In the genomic region with DNA sequence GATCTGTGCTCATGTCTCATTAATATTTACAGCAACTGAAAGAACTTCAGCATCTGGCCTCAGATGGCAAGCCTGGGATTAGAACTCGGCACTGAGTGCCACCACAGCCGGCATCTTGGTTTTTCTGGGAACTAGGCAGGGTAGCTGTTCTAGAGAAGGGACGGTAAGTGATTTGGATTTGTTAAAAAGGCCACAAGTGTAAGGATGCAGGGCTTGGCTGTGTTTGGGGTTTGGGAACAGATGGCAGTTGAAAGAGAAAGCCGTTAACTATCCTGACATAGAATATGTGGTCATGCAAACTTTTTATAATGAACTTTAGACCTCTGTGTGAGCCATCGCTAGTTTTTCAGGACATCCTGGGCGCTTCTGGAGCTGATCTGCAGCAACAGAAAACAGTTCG, we compare ENCODE assay signal across 9 mouse cellular contexts. TPM values are rescaled to one million over a fixed set of nuclear protein-coding genes. Genes with fewer than 3 reads are reported as not detected.
A peak's percentile ranks its signal among the peaks of the same experiment; 100 is the strongest.
DNase-seq lines count a peak whose midpoint lies in the region; ATAC-seq and TF ChIP-seq lines count a peak whose summit lies in the region.
"Had no signal": no experiment of that assay in that cellular context is flagged by ENCODE, and none has a peak within 500 bp of the region (broad histone marks: within the 10 kb centered on the region; RNA-seq: fewer than 3 reads in every experiment).

No protein-coding gene starts in this region.

- no peak for TF ChIP-seq CTCF in left cerebral cortex, adult 2 months (IDR thresholded peaks at IDR 0.05)
- no peak for TF ChIP-seq CTCF in embryonic fibroblast, embryonic 13.5 days (IDR thresholded peaks at IDR 0.05; ENCODE audit: borderline replicate concordance, insufficient read depth, low read length)

- no peak for DNase-seq in forebrain, embryonic 10.5 days (ENCODE audit: extremely low spot score, low spot score)
- no peak for DNase-seq in left cerebral cortex, adult 2 months (ENCODE audit: extremely low spot score in 1 of 2, low spot score in 2 of 2)
- no peak for DNase-seq in left cerebral cortex, adult 11 months (ENCODE audit: low spot score)
- no peak for DNase-seq in frontal cortex, adult 2 months (ENCODE audit: extremely low spot score in 1 of 2, low spot score in 1 of 2)

- TF ChIP-seq POLR2A in embryonic fibroblast, embryonic 13.5 days (IDR thresholded peaks at IDR 0.05; ENCODE audit: low read depth, low read length), result no peak

- H3K4me1 ChIP-seq in forebrain, embryonic 10.5 days, result peaks cover 60% of the 10 kb centered on the region
- peaks cover 25% of the 10 kb centered on the region for H3K4me1 ChIP-seq in forebrain, embryonic 16.5 days (replicated peaks; ENCODE audit: control insufficient read depth, insufficient read depth, low read length)
- H3K4me1 ChIP-seq in embryonic fibroblast, embryonic 13.5 days (ENCODE audit: control insufficient read depth, insufficient read depth, low read length), result peaks cover 14% of the 10 kb centered on the region
- peaks cover 53% of the 10 kb centered on the region for H3K4me1 ChIP-seq in liver, embryonic 16.5 days (ENCODE audit: control insufficient read depth, low read depth, low read length)

- H3K27me3 ChIP-seq in forebrain, embryonic 10.5 days (ENCODE audit: poor library complexity, severe bottlenecking), result peaks cover 5% of the 10 kb centered on the region; the same call in 1 of the 2 replicates
- no peaks in the 10 kb centered on the region for H3K27me3 ChIP-seq in forebrain, embryonic 16.5 days (replicated peaks; ENCODE audit: control insufficient read depth, insufficient read depth, low read length)
- H3K27me3 ChIP-seq in liver, embryonic 16.5 days (ENCODE audit: control insufficient read depth, insufficient read depth, low read depth, low read length), result peaks cover 30% of the 10 kb centered on the region

- 53% methylated on average over 7 of the region's 7 CpGs for WGBS in forebrain, embryonic 10.5 days
- 46% methylated on average over 7 of the region's 7 CpGs for WGBS in forebrain, embryonic 16.5 days
- 44% methylated on average over 7 of the region's 7 CpGs for WGBS in liver, embryonic 16.5 days (ENCODE audit: insufficient replicate concordance)

- no peaks in the 10 kb centered on the region for H3K36me3 ChIP-seq in forebrain, embryonic 10.5 days (replicated peaks)
- no peaks in the 10 kb centered on the region for H3K36me3 ChIP-seq in forebrain, embryonic 16.5 days (ENCODE audit: control insufficient read depth, insufficient read depth)
- H3K36me3 ChIP-seq in liver, embryonic 16.5 days (ENCODE audit: control insufficient read depth, insufficient read depth), result no peaks in the 10 kb centered on the region

- ATAC-seq in forebrain, embryonic 16.5 days, result no peak
- no peak for ATAC-seq in liver, embryonic 16.5 days (ENCODE audit: low read depth)
- ATAC-seq in erythroid progenitor cell, adult 5-6 weeks (replicated peaks; ENCODE audit: low FRiP score, poor library complexity, severe bottlenecking), result no peak

- intact Hi-C loops in left cerebral cortex, adult 2 months (cut with DNase I), result loop anchor here (1.0 to 5.0 kb wide), 4 partner anchors 34 to 174 kb away; no protein-coding TSS in a partner anchor

- peak overlapping the region; percentile 72 for H3K4me3 ChIP-seq in forebrain, embryonic 10.5 days
- H3K4me3 ChIP-seq in forebrain, embryonic 16.5 days (replicated peaks; ENCODE audit: low read length), result no peak overlapping the region; the same call in 1 of the 2 replicates
- H3K4me3 ChIP-seq in left cerebral cortex, adult 2 months, result no peak overlapping the region
- H3K4me3 ChIP-seq in embryonic fibroblast, embryonic 13.5 days (ENCODE audit: insufficient read depth, low read length), result no peak overlapping the region
- H3K4me3 ChIP-seq in liver, embryonic 16.5 days (ENCODE audit: low read depth, low read length), result peak overlapping the region; percentile 76

- H3K27ac ChIP-seq in forebrain, embryonic 10.5 days, result peak overlapping the region; percentile 88
- no peak overlapping the region for H3K27ac ChIP-seq in forebrain, embryonic 16.5 days (ENCODE audit: low read length)
- peak overlapping the region; percentile 56 for H3K27ac ChIP-seq in left cerebral cortex, adult 2 months
- peak overlapping the region; percentile 97 for H3K27ac ChIP-seq in embryonic fibroblast, embryonic 13.5 days (ENCODE audit: insufficient read depth, low read length)
- H3K27ac ChIP-seq in liver, embryonic 16.5 days (ENCODE audit: low read length), result no peak overlapping the region

- no peaks in the 10 kb centered on the region for H3K9me3 ChIP-seq in forebrain, embryonic 10.5 days
- no peaks in the 10 kb centered on the region for H3K9me3 ChIP-seq in forebrain, embryonic 16.5 days (ENCODE audit: control insufficient read depth, low read length)
- H3K9me3 ChIP-seq in liver, embryonic 16.5 days (replicated peaks; ENCODE audit: control insufficient read depth, low read length), result no peaks in the 10 kb centered on the region

- H3K9ac ChIP-seq in forebrain, embryonic 16.5 days (replicated peaks; ENCODE audit: low read depth, low read length), result no peak overlapping the region
- H3K9ac ChIP-seq in liver, embryonic 16.5 days (ENCODE audit: low read depth, low read length), result no peak overlapping the region

- H3K4me2 ChIP-seq in forebrain, embryonic 16.5 days (ENCODE audit: low read length), result no peak overlapping the region
- H3K4me2 ChIP-seq in liver, embryonic 16.5 days (ENCODE audit: low read depth, low read length), result peak overlapping the region; percentile 91; the same call in 1 of the 2 replicates

RNA-seq across cellular contexts. Expression of gene Trappc3, which starts 0.5 kb away (rescaled TPM):
- 84.8 and 86.8 TPM in 2 replicates for polyA plus RNA-seq in forebrain, embryonic 10.5 days (2016; fragmentation: Nextera tagmentation; extraction: Ambion mirVana)
- 179 and 192 TPM in 2 replicates for polyA plus RNA-seq in forebrain, embryonic 16.5 days (2015; fragmentation: Nextera tagmentation; extraction: Ambion mirVana)
- 10 to 100 TPM; 77.0 to 87.5 TPM for total RNA-seq in left cerebral cortex, adult 2 months (2021)
- polyA plus RNA-seq in embryonic fibroblast, embryonic 13.5 days (2011; ENCODE audit: insufficient read length, low read depth, missing spikeins), result 96.6 and 102 TPM in 2 replicates
- 29.3 and 32.4 TPM in 2 replicates for polyA plus RNA-seq in liver, embryonic 16.5 days (2015; fragmentation: Nextera tagmentation; extraction: Ambion mirVana)
- 10.9 and 22.3 TPM in 2 replicates for total RNA-seq in erythroid progenitor cell, adult 5-6 weeks (2015; ENCODE audit: low replicate concordance)
- 9.2 and 10.8 TPM in 2 replicates for total RNA-seq in erythroid progenitor cell, adult 5-6 weeks (2017; ENCODE audit: low replicate concordance)
- 110 and 111 TPM in 2 replicates for polyA plus RNA-seq in frontal cortex, adult 2 months (2012; rRNA removed)

RNA-seq across cellular contexts. Expression of gene Map7d1, which starts 5.5 kb away (rescaled TPM):
- 45.6 and 47.1 TPM in 2 replicates for polyA plus RNA-seq in forebrain, embryonic 10.5 days (2016; fragmentation: Nextera tagmentation; extraction: Ambion mirVana)
- 64.7 and 68.7 TPM in 2 replicates for polyA plus RNA-seq in forebrain, embryonic 16.5 days (2015; fragmentation: Nextera tagmentation; extraction: Ambion mirVana)
- total RNA-seq in left cerebral cortex, adult 2 months (2021), result 100 to 1,000 TPM; 281 TPM
- polyA plus RNA-seq in embryonic fibroblast, embryonic 13.5 days (2011; ENCODE audit: insufficient read length, low read depth, missing spikeins), result 83.0 and 98.9 TPM in 2 replicates
- 4.6 and 5.8 TPM in 2 replicates for polyA plus RNA-seq in liver, embryonic 16.5 days (2015; fragmentation: Nextera tagmentation; extraction: Ambion mirVana)
- 6.7 and 12.3 TPM in 2 replicates for total RNA-seq in erythroid progenitor cell, adult 5-6 weeks (2015; ENCODE audit: low replicate concordance)
- 6.3 and 8.2 TPM in 2 replicates for total RNA-seq in erythroid progenitor cell, adult 5-6 weeks (2017; ENCODE audit: low replicate concordance)
- polyA plus RNA-seq in frontal cortex, adult 2 months (2012; rRNA removed), result 201 and 206 TPM in 2 replicates

RNA-seq across cellular contexts. Expression of gene Col8a2, which starts 24.9 kb away (rescaled TPM):
- 5.9 and 6.8 TPM in 2 replicates for polyA plus RNA-seq in forebrain, embryonic 10.5 days (2016; fragmentation: Nextera tagmentation; extraction: Ambion mirVana)
- 2.1 and 3.6 TPM in 2 replicates for polyA plus RNA-seq in forebrain, embryonic 16.5 days (2015; fragmentation: Nextera tagmentation; extraction: Ambion mirVana)
- 1 to 10 TPM; 1.9 to 3.0 TPM for total RNA-seq in left cerebral cortex, adult 2 months (2021)
- polyA plus RNA-seq in embryonic fibroblast, embryonic 13.5 days (2011; ENCODE audit: insufficient read length, low read depth, missing spikeins), result 7.7 and 40.4 TPM in 2 replicates
- 0.57 and 0.71 TPM in 2 replicates for polyA plus RNA-seq in liver, embryonic 16.5 days (2015; fragmentation: Nextera tagmentation; extraction: Ambion mirVana)
- total RNA-seq in erythroid progenitor cell, adult 5-6 weeks (2015; ENCODE audit: low replicate concordance), result not detected in 2 replicates
- total RNA-seq in erythroid progenitor cell, adult 5-6 weeks (2017; ENCODE audit: low replicate concordance), result 0.39 TPM in 1 of 2 replicates, not detected in the other
- 0.38 and 0.50 TPM in 2 replicates for polyA plus RNA-seq in frontal cortex, adult 2 months (2012; rRNA removed)
- total RNA-seq: neutrophil, adult 5-6 weeks had no signal

RNA-seq across cellular contexts. Expression of gene Thrap3, which starts 59.1 kb away (rescaled TPM):
- 251 and 256 TPM in 2 replicates for polyA plus RNA-seq in forebrain, embryonic 10.5 days (2016; fragmentation: Nextera tagmentation; extraction: Ambion mirVana)
- 172 and 187 TPM in 2 replicates for polyA plus RNA-seq in forebrain, embryonic 16.5 days (2015; fragmentation: Nextera tagmentation; extraction: Ambion mirVana)
- 100 to 1,000 TPM; 149 to 158 TPM for total RNA-seq in left cerebral cortex, adult 2 months (2021)
- 311 and 382 TPM in 2 replicates for polyA plus RNA-seq in embryonic fibroblast, embryonic 13.5 days (2011; ENCODE audit: insufficient read length, low read depth, missing spikeins)
- 78.1 and 78.4 TPM in 2 replicates for polyA plus RNA-seq in liver, embryonic 16.5 days (2015; fragmentation: Nextera tagmentation; extraction: Ambion mirVana)
- 169 and 213 TPM in 2 replicates for total RNA-seq in erythroid progenitor cell, adult 5-6 weeks (2015; ENCODE audit: low replicate concordance)
- total RNA-seq in erythroid progenitor cell, adult 5-6 weeks (2017; ENCODE audit: low replicate concordance), result 298 and 354 TPM in 2 replicates
- polyA plus RNA-seq in frontal cortex, adult 2 months (2012; rRNA removed), result 95.8 and 103 TPM in 2 replicates

RNA-seq across cellular contexts. Expression of gene Adprhl2, which starts 59.8 kb away (rescaled TPM):
- polyA plus RNA-seq in forebrain, embryonic 10.5 days (2016; fragmentation: Nextera tagmentation; extraction: Ambion mirVana), result 91.6 TPM in 2 replicates
- polyA plus RNA-seq in forebrain, embryonic 16.5 days (2015; fragmentation: Nextera tagmentation; extraction: Ambion mirVana), result 81.7 and 88.1 TPM in 2 replicates
- 10 to 100 TPM; 29.5 to 29.9 TPM for total RNA-seq in left cerebral cortex, adult 2 months (2021)
- 15.9 and 16.7 TPM in 2 replicates for polyA plus RNA-seq in embryonic fibroblast, embryonic 13.5 days (2011; ENCODE audit: insufficient read length, low read depth, missing spikeins)
- polyA plus RNA-seq in liver, embryonic 16.5 days (2015; fragmentation: Nextera tagmentation; extraction: Ambion mirVana), result 23.7 and 26.1 TPM in 2 replicates
- total RNA-seq in erythroid progenitor cell, adult 5-6 weeks (2015; ENCODE audit: low replicate concordance), result 2.2 TPM in 1 of 2 replicates, not detected in the other
- 4.7 and 5.5 TPM in 2 replicates for total RNA-seq in erythroid progenitor cell, adult 5-6 weeks (2017; ENCODE audit: low replicate concordance)
- 41.7 and 41.8 TPM in 2 replicates for polyA plus RNA-seq in frontal cortex, adult 2 months (2012; rRNA removed)

Comparison
In these comparisons a context has a peak if more than half of its experiments do, and no peak if none do; other contexts are left out.
1. H3K27ac ChIP-seq: peak in forebrain, embryonic 10.5 days (single experiment), left cerebral cortex, adult 2 months (single experiment) and embryonic fibroblast, embryonic 13.5 days (single experiment); none in forebrain, embryonic 16.5 days (single experiment) and liver, embryonic 16.5 days (single experiment).
2. H3K4me3 ChIP-seq: peak in forebrain, embryonic 10.5 days (single experiment) and liver, embryonic 16.5 days (single experiment); none in forebrain, embryonic 16.5 days (single experiment), left cerebral cortex, adult 2 months (single experiment) and embryonic fibroblast, embryonic 13.5 days (single experiment).